Mouse (Mus musculus) lung, adult 2 months (tissue): Measurements from ENCODE around the gene Met. TPM values are rescaled to one million over a fixed set of nuclear protein-coding genes. Genes with fewer than 3 reads are reported as not detected.

Experiments
- DNase-seq: peaks from one replicate; pipeline ENCODE4 v3.0.0; 2022
- H3K4me1 ChIP-seq: fragments of 200-500 bp; 2 replicates; pipeline ENCODE4 v1.6.1; 2011; ENCODE audit warnings: low read length; ENCODE audit not compliant: control insufficient read depth, insufficient read depth
- H3K4me3 ChIP-seq: fragments of 200-500 bp; replicated peaks from 2 replicates; pipeline ENCODE3; 2011; ENCODE audit warnings: low read depth, mild to moderate bottlenecking, control low read depth, low read length; ENCODE audit errors: extremely low read depth
- CTCF ChIP-seq: fragments of 200-500 bp; IDR thresholded peaks from 2 replicates; pipeline ENCODE4 v1.5.1; 2011; ENCODE audit warnings: mild to moderate bottlenecking, low read length, control low read depth; ENCODE audit not compliant: insufficient read depth
- POLR2A ChIP-seq: fragments of 200-500 bp; IDR thresholded peaks from 2 replicates; pipeline ENCODE4 v1.6.1; 2011; ENCODE audit warnings: low read depth, mild to moderate bottlenecking, control low read depth, low read length, borderline replicate concordance; ENCODE audit errors: extremely low read depth
- WGBS: fragments of 180-500 bp; shearing (Covaris S2); methylation state at CpG from one replicate; pipeline ENCODE4 v1.1.7; 2018; 5-methylcytosine and 5-hydroxymethylcytosine counted together
- polyA plus RNA-seq: library from polyadenylated mRNA; depleted of rRNA; stranded (reverse); fragments of >200 nt; gene quantifications from 2 replicates; pipeline ENCODE4 v1.2.3, GENCODE M21; 2012

Met gene
- polyA plus RNA-seq, 1 experiment: 15.5 TPM

- DNase-seq: no peak
- Histone ChIP-seq H3K4me3 (no peak overlapping the region), H3K4me1 (no peaks in the 10 kb centered on the region)
- TF ChIP-seq POLR2A (no peak), CTCF (no peak)
- 47% methylated on average over 2 of the region's 2 CpGs for WGBS
Measured at GRCm38 (mm10) chr6:17488291-17488817, 24.8 kb downstream of the Met start.

GRCm38 (mm10) chr6:17490786-17491185, 27.2 kb downstream of the Met start:
- Histone ChIP-seq H3K4me1 (no peaks in the 10 kb centered on the region), H3K4me3 (no peak overlapping the region)
- DNase-seq: no peak
- 36% methylated on average over 2 of the region's 2 CpGs for WGBS
- TF ChIP-seq CTCF (no peak), POLR2A (no peak)

- 79% methylated on average over 10 of the region's 10 CpGs for WGBS
- no peak for DNase-seq
- Histone ChIP-seq H3K4me3 (no peak overlapping the region), H3K4me1 (no peaks in the 10 kb centered on the region)
- TF ChIP-seq POLR2A (no peak), CTCF (no peak)
Measured at GRCm38 (mm10) chr6:17491502-17491901, 27.9 kb downstream of the Met start.

GRCm38 (mm10) chr6:17492062-17492461, 28.5 kb downstream of the Met start:
- H3K4me3 ChIP-seq: no peak overlapping the region
- peaks cover 2% of the 10 kb centered on the region; the same call in 1 of the 2 replicates for H3K4me1 ChIP-seq
- TF ChIP-seq POLR2A (no peak), CTCF (no peak)
- 79% methylated on average over 8 of the region's 8 CpGs for WGBS
- DNase-seq: no peak

- TF ChIP-seq POLR2A (no peak), CTCF (no peak)
- 82% methylated on average over 1 of the region's 1 CpGs for WGBS
Measured at GRCm38 (mm10) chr6:17495413-17495812, 31.8 kb downstream of the Met start.

GRCm38 (mm10) chr6:17497366-17497765, 33.8 kb downstream of the Met start:
- Histone ChIP-seq H3K4me1 (peaks cover 5% of the 10 kb centered on the region; the same call in 1 of the 2 replicates), H3K4me3 (no peak overlapping the region)
- WGBS: 67% methylated on average over 4 of the region's 4 CpGs
- TF ChIP-seq POLR2A (no peak), CTCF (no peak)
- DNase-seq: no peak

More at GRCm38 (mm10) chr6:17495413-17495812, 31.8 kb downstream of the Met start:
- Histone ChIP-seq H3K4me3 (no peak overlapping the region), H3K4me1 (peaks cover 2% of the 10 kb centered on the region; the same call in 1 of the 2 replicates)
- DNase-seq: no peak

- DNase-seq: no peak
- no peak overlapping the region for H3K4me3 ChIP-seq
- TF ChIP-seq CTCF: no peak
- TF ChIP-seq POLR2A: no peak
- 43% methylated on average over 8 of the region's 8 CpGs for WGBS
- peaks cover 5% of the 10 kb centered on the region; the same call in 1 of the 2 replicates for H3K4me1 ChIP-seq
Measured at GRCm38 (mm10) chr6:17498801-17499200, 35.2 kb downstream of the Met start.

- H3K4me1 ChIP-seq: peaks cover 5% of the 10 kb centered on the region; the same call in 1 of the 2 replicates
- 57% methylated on average over 4 of the region's 4 CpGs for WGBS
- no peak overlapping the region for H3K4me3 ChIP-seq
- DNase-seq: no peak
- no peak for TF ChIP-seq POLR2A
Measured at GRCm38 (mm10) chr6:17501440-17501839, 37.8 kb downstream of the Met start.

- TF ChIP-seq POLR2A (no peak), CTCF (no peak)
- Histone ChIP-seq H3K4me3 (no peak overlapping the region), H3K4me1 (peaks cover 2% of the 10 kb centered on the region; the same call in 1 of the 2 replicates)
- DNase-seq: no peak
- WGBS: 25% methylated on average over 1 of the region's 1 CpGs
Measured at GRCm38 (mm10) chr6:17502311-17502710, 38.7 kb downstream of the Met start.

GRCm38 (mm10) chr6:17503724-17504123, 40.1 kb downstream of the Met start:
- H3K4me1 ChIP-seq: peaks cover 2% of the 10 kb centered on the region; the same call in 1 of the 2 replicates
- H3K4me3 ChIP-seq: no peak overlapping the region
- TF ChIP-seq POLR2A (no peak), CTCF (no peak)
- 52% methylated on average over 3 of the region's 3 CpGs for WGBS
- DNase-seq: no peak
